Mouse (Mus musculus) kidney, embryonic 15.5 days (tissue): ENCODE results near the gene Ptafr. TPM values are rescaled to one million over a fixed set of nuclear protein-coding genes. Genes with fewer than 3 reads are reported as not detected.
"Not testable (repeated sequence)": the region's sequence is repeated elsewhere in the genome, so short reads cannot be mapped to it uniquely, and the experiment has no call there.

Experiments
- ATAC-seq: fragments of 200-750 bp; cut with Nextera tagmentation; replicated peaks from 2 replicates; pipeline ENCODE4 v1.8.0; 2017; ENCODE audit warnings: moderate TSS enrichment; ENCODE audit not compliant: low FRiP score
- H3K27ac ChIP-seq: fragments of 300-500 bp; sonication (generic); 2 replicates; pipeline ENCODE4 v1.5.1; 2015; ENCODE audit warnings: mild to moderate bottlenecking, inconsistent platforms
- H3K27me3 ChIP-seq: fragments of 300-500 bp; sonication (generic); 2 replicates; pipeline ENCODE4 v1.6.1; 2015; ENCODE audit warnings: inconsistent platforms
- H3K36me3 ChIP-seq: fragments of 300-500 bp; sonication (generic); 2 replicates; pipeline ENCODE4 v1.6.1; 2015; ENCODE audit warnings: inconsistent platforms
- H3K4me1 ChIP-seq: fragments of 300-500 bp; sonication (generic); 2 replicates; pipeline ENCODE4 v1.6.1; 2015; ENCODE audit warnings: inconsistent platforms
- H3K4me2 ChIP-seq: fragments of 300-500 bp; sonication (generic); 2 replicates; pipeline ENCODE4 v1.6.1; 2015; ENCODE audit warnings: moderate library complexity, mild to moderate bottlenecking, inconsistent platforms
- H3K4me3 ChIP-seq: fragments of 300-500 bp; sonication (generic); replicated peaks from 2 replicates; pipeline ENCODE4 v1.5.1; 2015; ENCODE audit warnings: mild to moderate bottlenecking, inconsistent platforms
- H3K9ac ChIP-seq: fragments of 300-500 bp; sonication (generic); 2 replicates; pipeline ENCODE4 v1.6.1; 2015; ENCODE audit warnings: mild to moderate bottlenecking, inconsistent platforms
- H3K9me3 ChIP-seq: fragments of 300-500 bp; sonication (generic); replicated peaks from 2 replicates; pipeline ENCODE4 v1.6.1; 2016; ENCODE audit warnings: inconsistent platforms
- WGBS: fragments of 180-500 bp; shearing (Covaris S2); methylation state at CpG from one replicate; pipeline ENCODE4 v1.1.7; 2015; ENCODE audit warnings: mixed read lengths; 5-methylcytosine and 5-hydroxymethylcytosine counted together
- polyA plus RNA-seq: library from polyadenylated mRNA; unstranded; fragments of >200 nt; fragmentation: Nextera tagmentation; extraction: Ambion mirVana; gene quantifications from 2 replicates; pipeline ENCODE4 v1.2.1, GENCODE M21; 2015

Ptafr gene
- polyA plus RNA-seq, 1 experiment from 2014 or later, result 0.62 TPM

GRCm38 (mm10) chr4:132598861-132599260 is 35.0 kb downstream of the Ptafr start:
- H3K9me3 ChIP-seq, result no peaks in the 10 kb centered on the region
- H3K27me3 ChIP-seq, result no peaks in the 10 kb centered on the region
- no peak for ATAC-seq
- 0 out of 2 replicates have a peak, but pooled peaks cover 4% of the 10 kb centered on the region for H3K4me1 ChIP-seq
- 77% methylated on average over 2 of the region's 2 CpGs for WGBS
- H3K4me3 ChIP-seq, result no peak overlapping the region
- no peak overlapping the region for H3K4me2 ChIP-seq
- no peak overlapping the region for H3K27ac ChIP-seq
- no peaks in the 10 kb centered on the region for H3K36me3 ChIP-seq
- no peak overlapping the region for H3K9ac ChIP-seq

GRCm38 (mm10) chr4:132599764-132600163 is 35.9 kb downstream of the Ptafr start:
- no peaks in the 10 kb centered on the region for H3K36me3 ChIP-seq
- H3K9me3 ChIP-seq, result no peaks in the 10 kb centered on the region
- no peak for ATAC-seq
- no peak overlapping the region for H3K27ac ChIP-seq
- no peak overlapping the region for H3K4me3 ChIP-seq
- no peaks in the 10 kb centered on the region for H3K4me1 ChIP-seq
- WGBS, result 67% methylated on average over 3 of the region's 3 CpGs
- H3K27me3 ChIP-seq, result no peaks in the 10 kb centered on the region
- no peak overlapping the region for H3K9ac ChIP-seq
- H3K4me2 ChIP-seq, result no peak overlapping the region

GRCm38 (mm10) chr4:132600465-132600864 is 36.6 kb downstream of the Ptafr start:
- Histone ChIP-seq H3K4me1 (no peaks in the 10 kb centered on the region), H3K4me3 (no peak overlapping the region), H3K9ac (no peak overlapping the region), H3K36me3 (no peaks in the 10 kb centered on the region), H3K27me3 (no peaks in the 10 kb centered on the region), H3K27ac (no peak overlapping the region), H3K9me3 (no peaks in the 10 kb centered on the region), H3K4me2 (no peak overlapping the region)
- 80% methylated on average over 6 of the region's 6 CpGs for WGBS
- ATAC-seq, result no peak

- H3K27me3 ChIP-seq, H3K4me2 ChIP-seq, H3K4me3 ChIP-seq, ATAC-seq, H3K27ac ChIP-seq, H3K36me3 ChIP-seq, H3K9ac ChIP-seq, H3K4me1 ChIP-seq, H3K9me3 ChIP-seq: not testable (repeated sequence)
- WGBS, result 84% methylated on average over 5 of the region's 5 CpGs
These were observed 37.4 kb downstream of the Ptafr start for GRCm38 (mm10) chr4:132601242-132601641.

GRCm38 (mm10) chr4:132603468-132603867 is 39.6 kb downstream of the Ptafr start:
- H3K4me2 ChIP-seq, result no peak overlapping the region

GRCm38 (mm10) chr4:132605816-132606215 is 41.9 kb downstream of the Ptafr start:
- no peaks in the 10 kb centered on the region for H3K27me3 ChIP-seq
- no peak overlapping the region for H3K27ac ChIP-seq
- WGBS, result 33% methylated on average over 5 of the region's 5 CpGs
- no peak for ATAC-seq
- H3K9ac ChIP-seq, result no peak overlapping the region
- 0 out of 2 replicates have a peak, but pooled peaks cover 3% of the 10 kb centered on the region for H3K4me1 ChIP-seq
- no peaks in the 10 kb centered on the region for H3K9me3 ChIP-seq
- no peaks in the 10 kb centered on the region for H3K36me3 ChIP-seq
- H3K4me2 ChIP-seq, result no peak overlapping the region
- no peak overlapping the region for H3K4me3 ChIP-seq

More at GRCm38 (mm10) chr4:132603468-132603867, 39.6 kb downstream of the Ptafr start:
- H3K27ac ChIP-seq, result no peak overlapping the region
- no peaks in the 10 kb centered on the region for H3K36me3 ChIP-seq
- H3K9me3 ChIP-seq, result no peaks in the 10 kb centered on the region
- no peaks in the 10 kb centered on the region for H3K27me3 ChIP-seq
- no peak for ATAC-seq
- H3K4me1 ChIP-seq, result 0 out of 2 replicates have a peak, but pooled peaks cover 3% of the 10 kb centered on the region
- no peak overlapping the region for H3K9ac ChIP-seq
- whole genome bisulfite sequencing, result 84% methylated on average over 4 of the region's 4 CpGs
- H3K4me3 ChIP-seq, result no peak overlapping the region

GRCm38 (mm10) chr4:132608147-132608546 is 44.3 kb downstream of the Ptafr start:
- 54% methylated on average over 4 of the region's 4 CpGs for WGBS
- no peaks in the 10 kb centered on the region for H3K36me3 ChIP-seq
- H3K4me2 ChIP-seq, result no peak overlapping the region
- H3K9ac ChIP-seq, result no peak overlapping the region
- ATAC-seq, result no peak
- no peaks in the 10 kb centered on the region for H3K27me3 ChIP-seq
- no peak overlapping the region for H3K27ac ChIP-seq
- no peak overlapping the region for H3K4me3 ChIP-seq
- H3K9me3 ChIP-seq, result no peaks in the 10 kb centered on the region
- H3K4me1 ChIP-seq, result 0 out of 2 replicates have a peak, but pooled peaks cover 3% of the 10 kb centered on the region

- H3K27ac ChIP-seq, result no peak overlapping the region
- H3K9ac ChIP-seq, result no peak overlapping the region
- 0 out of 2 replicates have a peak, but pooled peaks cover 3% of the 10 kb centered on the region for H3K4me1 ChIP-seq
- 76% methylated on average over 3 of the region's 3 CpGs for WGBS
- H3K9me3 ChIP-seq, result no peaks in the 10 kb centered on the region
- H3K36me3 ChIP-seq, result no peaks in the 10 kb centered on the region
- no peak overlapping the region for H3K4me2 ChIP-seq
- no peak overlapping the region for H3K4me3 ChIP-seq
- ATAC-seq, result no peak
- H3K27me3 ChIP-seq, result no peaks in the 10 kb centered on the region
These were observed 46.6 kb downstream of the Ptafr start for GRCm38 (mm10) chr4:132610301-132610984.

- Histone ChIP-seq H3K4me1 (no peaks in the 10 kb centered on the region), H3K27ac (no peak overlapping the region), H3K4me2 (no peak overlapping the region), H3K9ac (no peak overlapping the region), H3K36me3 (no peaks in the 10 kb centered on the region), H3K27me3 (no peaks in the 10 kb centered on the region), H3K4me3 (no peak overlapping the region), H3K9me3 (no peaks in the 10 kb centered on the region)
- 84% methylated on average over 8 of the region's 8 CpGs for WGBS
- no peak for ATAC-seq
These were observed 47.5 kb downstream of the Ptafr start for GRCm38 (mm10) chr4:132611320-132611719.

GRCm38 (mm10) chr4:132617873-132618272 is 54.0 kb downstream of the Ptafr start:
- ATAC-seq, result no peak
- 90% methylated on average over 6 of the region's 6 CpGs for WGBS
- no peaks in the 10 kb centered on the region for H3K9me3 ChIP-seq

GRCm38 (mm10) chr4:132618850-132619375 is 55.0 kb downstream of the Ptafr start:
- Histone ChIP-seq H3K4me3 (no peak overlapping the region), H3K36me3 (no peaks in the 10 kb centered on the region), H3K27me3 (no peaks in the 10 kb centered on the region), H3K9me3 (no peaks in the 10 kb centered on the region), H3K4me1 (no peaks in the 10 kb centered on the region), H3K9ac (no peak overlapping the region), H3K4me2 (no peak overlapping the region), H3K27ac (no peak overlapping the region)
- 79% methylated on average over 10 of the region's 10 CpGs for WGBS
- no peak for ATAC-seq

More at GRCm38 (mm10) chr4:132617873-132618272, 54.0 kb downstream of the Ptafr start:
- no peaks in the 10 kb centered on the region for H3K27me3 ChIP-seq
- no peaks in the 10 kb centered on the region for H3K36me3 ChIP-seq
- no peak overlapping the region for H3K4me2 ChIP-seq
- no peak overlapping the region for H3K9ac ChIP-seq
- H3K4me3 ChIP-seq, result no peak overlapping the region
- H3K4me1 ChIP-seq, result no peaks in the 10 kb centered on the region
- no peak overlapping the region for H3K27ac ChIP-seq

GRCm38 (mm10) chr4:132620134-132620533 is 56.3 kb downstream of the Ptafr start:
- no peak overlapping the region for H3K27ac ChIP-seq
- no peak overlapping the region for H3K9ac ChIP-seq
- no peaks in the 10 kb centered on the region for H3K36me3 ChIP-seq
- H3K27me3 ChIP-seq, result no peaks in the 10 kb centered on the region
- H3K4me3 ChIP-seq, result no peak overlapping the region
- ATAC-seq, result no peak
- H3K4me1 ChIP-seq, result no peaks in the 10 kb centered on the region
- no peaks in the 10 kb centered on the region for H3K9me3 ChIP-seq
- no peak overlapping the region for H3K4me2 ChIP-seq
- WGBS, result 91% methylated on average over 4 of the region's 4 CpGs
